Mouse (Mus musculus) C2C12 (cell line): ENCODE data around the gene Atp2b2. TPM values are rescaled to one million over a fixed set of nuclear protein-coding genes. Genes with fewer than 3 reads are reported as not detected.

Experiments
- H3K27me3 ChIP-seq: one replicate; pipeline ENCODE4 v1.6.1; 2011; ENCODE audit not compliant: control insufficient read depth, insufficient read depth, insufficient read length
- H3K36me3 ChIP-seq: one replicate; pipeline ENCODE4 v1.6.1; 2011; ENCODE audit not compliant: control insufficient read depth, insufficient read depth
- H3K4me3 ChIP-seq: one replicate; pipeline ENCODE4 v1.5.1; 2011; ENCODE audit warnings: mild to moderate bottlenecking, control low read depth; ENCODE audit not compliant: poor library complexity, insufficient read depth, severe bottlenecking
- H3K79me2 ChIP-seq: one replicate; pipeline ENCODE4 v1.6.1; 2011; ENCODE audit not compliant: control insufficient read depth, insufficient read depth
- H3K79me3 ChIP-seq: one replicate; pipeline ENCODE4 v1.6.1; 2011; ENCODE audit warnings: low read depth, control low read depth
- H3ac ChIP-seq: one replicate; pipeline ENCODE3; 2011; ENCODE audit warnings: low read depth; ENCODE audit not compliant: control insufficient read depth, insufficient read length
- CEBPB ChIP-seq: IDR thresholded peaks from one replicate; pipeline ENCODE4 v1.6.1; 2011; ENCODE audit warnings: low read depth, mild to moderate bottlenecking, control low read depth, moderate library complexity
- CTCF ChIP-seq: IDR thresholded peaks from one replicate; pipeline ENCODE4 v1.5.1; 2011; ENCODE audit not compliant: control insufficient read depth, insufficient read depth, insufficient read length
- FOSL1 ChIP-seq: IDR thresholded peaks from one replicate; pipeline ENCODE4 v1.8.0; 2011; ENCODE audit warnings: mild to moderate bottlenecking, low read length; ENCODE audit not compliant: poor library complexity, insufficient read depth, severe bottlenecking
- MAX ChIP-seq: IDR thresholded peaks from one replicate; pipeline ENCODE4 v1.6.1; 2011; ENCODE audit warnings: mild to moderate bottlenecking, control low read depth
- MYOD1 ChIP-seq: IDR thresholded peaks from one replicate; pipeline ENCODE4 v1.6.1; 2011; ENCODE audit warnings: low read depth; ENCODE audit not compliant: control insufficient read depth, insufficient read length
- MYOG ChIP-seq: IDR thresholded peaks from one replicate; pipeline ENCODE4 v1.6.1; 2011; ENCODE audit not compliant: control insufficient read depth, insufficient read length; ENCODE audit errors: extremely low read depth
- USF1 ChIP-seq: IDR thresholded peaks from one replicate; pipeline ENCODE4 v1.6.1; 2011; ENCODE audit warnings: low read depth, mild to moderate bottlenecking, control low read depth, moderate library complexity
- polyA plus RNA-seq: library from polyadenylated mRNA; unstranded; fragments of >200 nt; fragmentation: generic; extraction: Trizol; gene quantifications from one replicate; pipeline ENCODE4 v1.2.1, GENCODE M21; 2012; ENCODE audit warnings: missing spikeins

The Atp2b2 gene
- polyA plus RNA-seq, 1 experiment: not detected

GRCm38 (mm10) chr6:113991482-113991881, 50.9 kb downstream of the Atp2b2 start:
- TF ChIP-seq USF1: no peak
- TF ChIP-seq MAX: no peak
- TF ChIP-seq MYOG: no peak
- no peak for TF ChIP-seq MYOD1
- TF ChIP-seq CEBPB: no peak
- no peak for TF ChIP-seq FOSL1
- TF ChIP-seq CTCF: no peak
- no peaks in the 10 kb centered on the region for H3K79me2 ChIP-seq
- no peaks in the 10 kb centered on the region for H3K27me3 ChIP-seq
- H3K4me3 ChIP-seq: no peak overlapping the region
- no peak overlapping the region for H3ac ChIP-seq
- no peaks in the 10 kb centered on the region for H3K36me3 ChIP-seq
- H3K79me3 ChIP-seq: no peaks in the 10 kb centered on the region

GRCm38 (mm10) chr6:113990044-113990443, 52.4 kb downstream of the Atp2b2 start:
- Histone ChIP-seq H3K79me3 (no peaks in the 10 kb centered on the region), H3K4me3 (no peak overlapping the region), H3K79me2 (no peaks in the 10 kb centered on the region), H3K36me3 (no peaks in the 10 kb centered on the region), H3ac (no peak overlapping the region), H3K27me3 (no peaks in the 10 kb centered on the region)
- TF ChIP-seq CEBPB (no peak), MAX (no peak), USF1 (no peak)

- Histone ChIP-seq H3K4me3 (no peak overlapping the region), H3K79me3 (no peaks in the 10 kb centered on the region), H3K36me3 (no peaks in the 10 kb centered on the region), H3K27me3 (peaks cover 6% of the 10 kb centered on the region), H3ac (no peak overlapping the region), H3K79me2 (no peaks in the 10 kb centered on the region)
- no peak for TF ChIP-seq CTCF
Observed at GRCm38 (mm10) chr6:113988521-113988920, 53.9 kb downstream of the Atp2b2 start.

GRCm38 (mm10) chr6:113986671-113987070, 55.7 kb downstream of the Atp2b2 start:
- no peaks in the 10 kb centered on the region for H3K36me3 ChIP-seq
- H3ac ChIP-seq: peak overlapping the region; percentile 13
- H3K4me3 ChIP-seq: no peak overlapping the region
- TF ChIP-seq USF1: no peak
- no peak for TF ChIP-seq FOSL1
- TF ChIP-seq MYOD1: no peak
- no peak for TF ChIP-seq MYOG
- no peak for TF ChIP-seq CEBPB
- no peak for TF ChIP-seq MAX
- no peak for TF ChIP-seq CTCF
- peaks cover 7% of the 10 kb centered on the region for H3K27me3 ChIP-seq
- H3K79me3 ChIP-seq: no peaks in the 10 kb centered on the region
- no peaks in the 10 kb centered on the region for H3K79me2 ChIP-seq

- Histone ChIP-seq H3K36me3 (no peaks in the 10 kb centered on the region), H3K79me2 (no peaks in the 10 kb centered on the region), H3ac (no peak overlapping the region), H3K4me3 (no peak overlapping the region), H3K27me3 (peaks cover 9% of the 10 kb centered on the region), H3K79me3 (no peaks in the 10 kb centered on the region)
- TF ChIP-seq CEBPB (no peak), MYOG (no peak), CTCF (no peak), MYOD1 (no peak), MAX (no peak), USF1 (no peak), FOSL1 (no peak)
Observed at GRCm38 (mm10) chr6:113978673-113979072, 63.7 kb downstream of the Atp2b2 start.

- Histone ChIP-seq H3K36me3 (no peaks in the 10 kb centered on the region), H3K79me3 (no peaks in the 10 kb centered on the region)
- TF ChIP-seq CEBPB (no peak), MYOD1 (no peak), MYOG (no peak), FOSL1 (no peak), MAX (no peak), USF1 (no peak), CTCF (no peak)
Observed at GRCm38 (mm10) chr6:113978091-113978650, 64.2 kb downstream of the Atp2b2 start.

More at GRCm38 (mm10) chr6:113978091-113978650, 64.2 kb downstream of the Atp2b2 start:
- Histone ChIP-seq H3ac (no peak overlapping the region), H3K79me2 (no peaks in the 10 kb centered on the region), H3K4me3 (no peak overlapping the region), H3K27me3 (peaks cover 12% of the 10 kb centered on the region)
